Mouse (Mus musculus) activated CD4-positive, CD25-positive, alpha-beta regulatory T cell, adult 4 months (primary cell): ENCODE measurements around the gene Pllp. TPM values are rescaled to one million over a fixed set of nuclear protein-coding genes. Genes with fewer than 3 reads are reported as not detected.

Source experiments
- ATAC-seq: one replicate; pipeline ENCODE4 v1.8.0; 2017
- polyA plus RNA-seq, 2 experiments: library from polyadenylated mRNA; unstranded; fragments of 100-300 nt; shearing (Covaris generic); gene quantifications; one replicate each; pipeline ENCODE4 v1.2.1; 2017

Gene Pllp
- polyA plus RNA-seq, 2 experiments from 2014 or later = 0.24 TPM; not detected in 1

DNA sequence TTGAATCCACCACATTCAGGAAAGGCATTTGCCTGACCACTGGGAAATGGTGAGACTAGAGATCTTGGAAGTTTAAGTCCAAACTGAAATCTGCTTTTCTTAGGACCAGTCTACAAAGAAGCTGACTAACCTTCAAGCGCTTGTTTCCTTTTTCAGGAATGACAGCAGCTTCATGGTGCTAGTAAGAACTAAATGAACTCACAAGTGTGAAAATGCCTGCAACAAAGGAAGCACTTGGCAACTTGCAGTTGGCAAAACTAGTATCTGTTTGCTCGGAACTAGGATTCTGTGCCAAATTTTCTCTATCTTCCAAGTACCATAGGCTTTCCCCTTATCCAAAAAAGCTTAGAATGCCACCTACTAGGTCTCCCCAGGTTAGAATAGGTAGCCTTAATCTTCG is 49.9 kb downstream of the Pllp start:
- ATAC-seq = no peak

DNA sequence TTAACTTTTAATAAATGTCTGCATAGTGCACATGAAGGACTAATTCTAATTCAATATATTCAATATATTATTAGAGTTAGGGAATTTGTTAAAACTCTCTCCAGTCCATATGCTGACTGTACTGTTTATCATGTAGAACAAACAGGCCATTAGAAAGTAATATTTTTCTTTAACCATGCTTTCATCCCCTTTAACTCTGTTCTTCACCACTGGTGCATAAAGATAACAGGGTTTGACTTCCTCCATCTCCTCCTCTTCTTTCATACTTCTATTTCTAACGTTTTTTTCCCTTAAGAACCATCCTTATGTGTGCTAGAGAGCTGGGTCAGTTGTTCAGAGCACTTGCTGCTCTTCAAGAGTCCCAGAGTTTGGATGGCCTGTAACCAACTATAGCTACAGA is 50.9 kb downstream of the Pllp start:
- no peak for ATAC-seq

DNA sequence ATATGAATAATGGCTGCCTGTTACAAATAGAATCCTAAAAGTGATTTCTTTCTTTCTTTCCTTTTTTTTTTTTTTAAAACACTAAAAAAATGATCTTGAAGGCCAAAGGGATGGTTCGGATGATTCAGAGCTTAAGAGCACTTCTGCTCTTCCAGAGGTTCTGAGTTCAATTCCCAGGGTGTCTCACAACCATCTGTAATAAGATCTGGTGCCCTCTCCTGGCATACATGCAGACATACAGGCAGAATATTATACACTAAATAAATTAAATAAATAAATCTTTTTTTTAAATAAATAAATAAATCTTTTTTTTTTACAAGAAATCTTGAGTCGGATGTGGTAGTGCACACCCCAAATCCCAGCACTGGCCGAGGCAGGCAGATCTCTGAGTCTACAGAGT is 54.1 kb downstream of the Pllp start:
- ATAC-seq = no peak

DNA sequence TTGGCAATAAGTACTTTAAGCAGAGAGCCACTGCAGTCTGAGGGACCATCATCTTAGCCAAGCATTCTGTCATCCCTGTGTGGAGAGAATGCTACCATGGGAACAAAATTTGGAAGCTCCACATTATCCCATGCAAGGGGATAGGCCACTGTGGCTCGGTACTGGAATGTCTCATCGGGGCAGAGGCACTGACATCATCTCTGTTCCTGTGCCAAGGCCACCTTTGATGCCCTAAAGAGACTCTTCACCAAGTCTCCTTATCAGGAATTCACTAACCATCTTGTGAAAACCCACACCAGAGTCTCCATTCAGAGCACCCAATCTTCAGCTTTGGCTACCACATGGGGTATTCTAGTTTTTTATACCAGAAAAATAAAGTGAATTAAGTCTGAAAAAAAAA is 54.9 kb downstream of the Pllp start:
- ATAC-seq = no peak

DNA sequence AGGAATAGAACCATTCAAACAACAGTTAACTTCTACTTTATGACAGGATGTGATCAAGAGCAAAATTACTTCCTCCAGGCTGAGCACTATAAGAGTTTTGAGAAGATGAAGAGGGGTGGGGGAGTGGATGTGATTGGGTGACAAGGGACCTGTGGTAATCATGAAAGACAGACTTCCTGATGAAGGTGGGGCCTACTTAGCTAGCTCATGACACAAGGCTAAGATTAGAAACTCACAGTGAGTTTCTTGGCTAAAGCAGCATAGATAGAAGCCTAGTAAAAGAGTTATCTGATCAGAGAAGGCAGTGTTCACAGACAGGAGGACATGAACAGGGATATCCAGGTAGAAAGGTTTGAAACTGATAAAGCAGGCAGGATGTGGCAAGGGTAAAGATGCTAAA is 61.9 kb downstream of the Pllp start:
- peak; percentile 93 for ATAC-seq

DNA sequence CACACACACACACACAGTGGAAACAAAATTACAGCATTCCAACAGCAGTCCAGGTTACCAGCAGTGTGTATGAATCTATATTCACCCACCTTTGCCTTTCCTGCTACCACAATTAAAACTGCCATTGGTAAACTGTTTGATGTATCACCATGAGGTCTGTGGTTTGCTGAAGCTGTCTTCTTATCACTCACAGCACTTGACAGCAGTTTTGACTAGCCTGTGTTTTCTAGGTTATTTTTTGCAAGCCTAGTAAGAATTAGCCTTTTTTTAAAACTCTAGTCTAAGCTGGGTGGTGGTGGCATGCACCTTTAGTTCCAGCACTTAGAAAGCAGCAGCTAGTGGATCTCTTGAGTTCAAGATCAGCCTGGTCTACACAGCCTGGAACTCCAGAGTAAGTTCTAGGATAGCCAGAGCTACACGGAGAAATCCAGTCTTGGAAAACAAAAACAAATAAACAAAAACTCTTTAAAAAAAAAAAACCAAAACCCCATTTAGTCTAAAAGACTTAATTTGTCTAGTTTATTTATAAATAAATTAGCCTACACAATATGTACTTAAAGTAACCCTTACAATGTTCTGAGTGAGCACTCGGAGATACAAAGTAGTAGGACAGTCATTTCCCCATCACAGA is 62.4 kb downstream of the Pllp start:
- ATAC-seq = peak; percentile 50

Other genes starting within 250 kb of the Pllp start
- gene Cpne2, start 163.3 kb downstream of the Pllp start, polyA plus RNA-seq = 1 to 10 TPM in 1 of 2 experiments, under 1 TPM in 1; 0.79 to 1.7 TPM
- 10 to 100 TPM; 26.4 to 26.8 TPM for gene Rspry1, start 94.3 kb downstream of the Pllp start, polyA plus RNA-seq
- gene Fam192a, start 94.3 kb downstream of the Pllp start, polyA plus RNA-seq = 10 to 100 TPM; 49.0 to 65.0 TPM
- 10 to 100 TPM; 30.1 to 30.5 TPM for gene Arl2bp, start 29.7 kb downstream of the Pllp start, polyA plus RNA-seq
- under 1 TPM in 1 of 2 experiments, not detected in 1; 0.34 TPM for gene Ccl22, start 49.3 kb upstream of the Pllp start, polyA plus RNA-seq
- not detected for gene Cx3cl1, start 75.7 kb upstream of the Pllp start, polyA plus RNA-seq
- gene Ccl17, start 114.2 kb upstream of the Pllp start, polyA plus RNA-seq = under 1 TPM in 1 of 2 experiments, not detected in 1; 0.69 TPM
- gene Coq9, start 142.0 kb upstream of the Pllp start, polyA plus RNA-seq = 10 to 100 TPM; 34.1 to 40.2 TPM
- gene Ciapin1, start 142.1 kb upstream of the Pllp start, polyA plus RNA-seq = 100 to 1,000 TPM in 1 of 2 experiments, 10 to 100 TPM in 1; 93.7 to 120 TPM
- gene Polr2c, start 161.2 kb upstream of the Pllp start, polyA plus RNA-seq = 100 to 1,000 TPM in 1 of 2 experiments, 10 to 100 TPM in 1; 89.2 to 117 TPM
- under 1 TPM; 0.17 to 0.36 TPM for gene Dok4, start 180.1 kb upstream of the Pllp start, polyA plus RNA-seq
- gene Ccdc102a, start 221.8 kb upstream of the Pllp start, polyA plus RNA-seq = under 1 TPM; 0.20 to 0.57 TPM
- 1 to 10 TPM; 1.3 to 1.4 TPM for gene Adgrg5, start 227.4 kb upstream of the Pllp start, polyA plus RNA-seq